Mouse (Mus musculus): ENCODE data around the gene Prtg.

Gene Prtg

GRCm38 (mm10) chr9:72806731-72807419, at the start of gene Prtg:
TSS of gene Prtg (plus strand) at chr9:72806874.
- WGBS = under 1% methylated on average over 56 of the region's 57 CpGs

DNA sequence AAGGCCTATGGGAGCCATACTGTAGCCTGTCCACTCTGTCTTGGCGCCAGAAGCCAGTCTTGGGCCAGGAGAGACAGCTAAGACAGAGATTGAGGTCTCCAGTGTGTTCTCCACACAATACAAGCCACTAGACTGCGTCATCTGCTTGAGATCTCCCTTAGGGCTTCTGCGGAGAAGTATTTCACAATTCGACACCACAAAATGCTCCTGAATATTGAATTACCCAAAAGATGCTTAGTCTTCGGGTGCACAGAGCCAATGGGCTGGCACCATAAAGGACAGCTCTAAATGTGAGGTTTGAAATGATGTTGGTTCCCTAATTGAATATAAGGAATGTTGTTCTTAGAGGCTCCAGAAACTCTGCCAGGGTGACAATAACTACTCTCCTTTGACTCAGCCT, 49.5 kb upstream of the Prtg start:
- 86% methylated on average over 5 of the region's 5 CpGs for WGBS

- WGBS = 31% methylated on average over 8 of the region's 8 CpGs
Measured at GRCm38 (mm10) chr9:72758705-72759131, 48.0 kb upstream of the Prtg start.

GRCm38 (mm10) chr9:72763050-72763718, 43.5 kb upstream of the Prtg start:
- 34% methylated on average over 3 of the region's 3 CpGs for WGBS

DNA sequence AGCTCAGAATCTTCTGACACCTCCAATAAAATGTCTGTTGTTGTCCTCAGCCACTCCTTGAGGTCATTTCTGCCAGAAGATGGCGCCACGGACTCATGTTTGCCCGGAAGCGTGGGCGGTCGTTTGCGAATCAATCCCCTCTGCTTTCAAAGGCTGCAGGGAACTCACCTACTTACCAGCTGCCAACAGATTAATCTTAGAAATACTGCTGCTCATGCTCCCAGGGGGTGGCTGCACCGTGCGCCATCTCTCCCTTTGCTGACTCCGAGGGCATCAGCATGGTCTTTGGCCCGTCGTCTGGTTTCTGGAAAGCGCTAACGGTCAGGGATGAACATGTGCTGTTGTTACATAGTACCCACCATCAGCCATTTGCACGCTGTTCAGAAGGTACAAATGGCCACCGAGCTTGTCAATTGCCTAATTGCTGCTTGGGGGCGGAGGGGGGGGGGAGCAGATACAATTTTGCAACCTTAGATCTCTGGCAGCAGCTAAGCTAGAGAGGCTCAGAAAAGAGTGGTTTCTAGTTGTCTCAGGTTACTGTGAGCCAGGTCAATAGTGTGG, 39.8 kb upstream of the Prtg start:
- WGBS = 3% methylated on average over 17 of the region's 17 CpGs

- 95% methylated on average over 4 of the region's 4 CpGs for WGBS
Measured at GRCm38 (mm10) chr9:72775022-72775421, 31.7 kb upstream of the Prtg start.

DNA sequence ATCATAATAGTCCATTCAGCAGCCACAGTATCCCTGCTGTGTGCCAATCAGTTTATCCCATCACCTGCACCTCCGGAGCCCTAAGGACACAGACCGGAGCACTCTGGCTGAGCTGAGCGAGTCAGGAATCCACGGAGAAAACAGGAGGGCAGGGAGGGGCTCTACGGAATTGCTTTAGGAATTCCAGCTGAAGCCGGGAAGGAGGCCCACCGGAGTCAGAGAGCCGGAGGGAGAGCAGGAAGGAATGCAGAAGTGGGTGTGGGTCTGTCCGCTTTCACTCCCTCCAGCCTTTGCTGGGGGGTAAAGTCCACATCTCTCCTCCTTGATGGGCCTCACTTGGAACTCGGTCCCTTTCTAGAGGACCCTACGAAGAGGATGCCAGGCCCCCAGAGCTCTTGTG, 27.7 kb upstream of the Prtg start:
- 84% methylated on average over 11 of the region's 11 CpGs for WGBS

GRCm38 (mm10) chr9:72779733-72780132, 26.9 kb upstream of the Prtg start:
- 58% methylated on average over 4 of the region's 4 CpGs for WGBS

GRCm38 (mm10) chr9:72780694-72781093, 26.0 kb upstream of the Prtg start:
- 61% methylated on average over 5 of the region's 5 CpGs for WGBS

- 75% methylated on average over 4 of the region's 4 CpGs for WGBS
Measured at GRCm38 (mm10) chr9:72781466-72781865, 25.2 kb upstream of the Prtg start.

DNA sequence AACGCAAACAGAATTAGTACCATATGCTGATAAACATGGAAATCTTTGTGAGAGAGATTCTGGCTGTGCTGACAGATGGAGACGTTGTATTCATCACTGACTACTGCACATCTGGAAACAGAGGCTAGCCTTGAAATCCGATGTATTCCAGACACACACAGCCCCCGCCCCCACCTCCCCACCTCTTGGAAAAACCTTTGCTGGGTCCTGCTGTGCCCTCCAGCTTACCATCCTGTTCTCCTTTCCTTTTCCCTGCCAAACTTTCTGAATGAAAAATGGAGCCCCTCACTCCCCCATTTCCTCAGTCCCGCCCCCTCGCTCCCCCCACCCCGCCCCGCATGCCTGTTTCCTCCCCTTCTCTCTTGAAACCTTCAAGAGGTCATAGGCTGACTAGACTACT, 24.6 kb upstream of the Prtg start:
- WGBS = 61% methylated on average over 8 of the region's 8 CpGs

DNA sequence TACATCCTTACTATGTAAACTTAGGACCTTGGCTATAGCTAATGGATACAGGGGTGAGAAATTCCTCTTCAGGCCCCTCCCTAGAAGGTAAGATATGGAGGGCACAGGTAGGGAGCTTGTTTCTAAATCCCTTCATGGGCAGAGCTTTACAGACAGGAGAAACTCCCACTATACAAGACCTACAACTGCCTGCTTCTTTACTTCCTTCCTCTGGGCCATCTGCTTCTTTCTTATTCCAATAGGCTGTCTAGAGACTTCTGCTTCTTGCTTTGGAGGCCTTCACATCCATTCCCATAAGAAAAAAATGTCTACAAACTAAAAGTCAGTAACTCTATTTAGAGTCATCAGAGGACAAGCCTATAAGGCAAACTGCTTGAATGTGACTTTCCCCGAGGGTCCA, 18.9 kb upstream of the Prtg start:
- WGBS = 88% methylated on average over 1 of the region's 1 CpGs

DNA sequence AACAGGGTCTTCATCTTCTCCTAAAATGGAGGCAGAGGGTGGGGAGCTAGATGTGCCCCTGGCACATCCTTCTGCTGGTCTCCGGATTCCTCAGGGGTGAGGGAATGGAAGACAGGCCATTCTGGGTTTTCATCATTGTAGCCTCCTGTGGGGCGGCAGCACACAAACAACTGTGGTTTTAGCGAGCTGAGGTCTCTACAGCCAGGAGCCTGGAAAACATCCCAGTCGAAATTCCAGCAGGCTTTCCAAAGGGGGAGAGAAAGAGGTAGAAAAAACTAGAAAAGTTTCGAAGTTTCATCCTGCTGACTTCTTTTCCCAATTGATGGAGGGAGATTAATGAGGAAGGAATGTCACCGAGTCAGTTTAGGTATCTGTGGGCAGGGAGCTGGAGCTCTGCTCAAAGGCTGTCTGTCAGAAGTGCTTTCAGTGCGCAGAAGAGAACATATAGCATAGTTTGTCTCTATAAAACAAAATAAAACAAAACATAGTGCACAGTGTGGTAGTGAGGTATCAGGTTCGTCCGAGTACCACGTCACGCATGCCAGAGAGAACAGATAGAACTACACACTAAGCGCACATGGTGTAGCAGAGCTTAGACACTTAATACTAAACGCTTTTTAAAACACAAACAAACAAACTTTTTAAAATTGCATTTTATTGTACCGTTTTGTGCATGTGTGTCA, 16.0 kb upstream of the Prtg start:
- WGBS = 73% methylated on average over 14 of the region's 14 CpGs

GRCm38 (mm10) chr9:72791213-72791582, 15.5 kb upstream of the Prtg start:
- WGBS = 57% methylated on average over 10 of the region's 10 CpGs

- WGBS = 46% methylated on average over 6 of the region's 6 CpGs
Measured at GRCm38 (mm10) chr9:72791681-72792080, 15.0 kb upstream of the Prtg start.

DNA sequence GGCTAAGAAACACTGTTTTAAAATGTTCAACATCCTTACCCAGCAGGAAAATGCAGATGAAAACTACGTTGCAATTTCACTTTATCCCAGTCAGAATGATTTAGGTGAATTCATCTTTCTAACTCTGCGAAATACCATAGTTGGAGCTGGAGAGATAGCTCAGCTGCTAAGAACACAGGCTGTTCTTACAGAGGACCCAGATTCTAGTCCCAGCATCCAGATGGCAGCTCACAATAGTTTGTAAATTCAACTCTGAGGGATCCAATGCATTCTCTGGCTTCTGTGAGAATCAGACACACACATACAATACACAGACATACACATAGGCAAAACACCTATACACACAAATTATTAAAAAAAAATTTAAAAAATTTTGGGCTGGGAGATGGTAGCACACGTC, 11.4 kb upstream of the Prtg start:
- WGBS = 67% methylated on average over 3 of the region's 3 CpGs

DNA sequence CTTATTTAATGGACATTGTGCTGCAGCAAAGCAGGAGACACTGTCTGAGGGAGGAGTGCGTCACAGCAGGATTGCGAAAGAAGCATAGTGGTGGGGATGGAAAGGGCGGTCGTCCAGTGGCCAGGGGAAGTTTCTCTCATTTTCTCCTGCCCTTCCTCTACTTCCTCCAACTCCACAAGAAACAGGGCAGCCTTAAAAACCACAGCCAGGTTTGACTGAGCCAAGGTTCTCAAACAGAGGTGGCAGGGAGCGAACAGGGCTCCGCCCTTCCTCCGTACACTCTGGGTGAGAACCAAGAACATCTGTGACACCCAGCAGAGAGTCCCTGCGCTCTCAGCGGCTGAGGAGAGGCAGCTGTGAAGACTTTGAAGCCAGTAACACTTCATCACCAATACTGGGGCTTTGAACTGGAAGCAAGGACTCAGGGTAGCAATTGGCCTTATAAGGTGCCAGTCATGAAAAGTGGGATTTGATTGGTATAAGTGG, 9.5 kb upstream of the Prtg start:
- WGBS = 64% methylated on average over 9 of the region's 9 CpGs

- WGBS = 71% methylated on average over 4 of the region's 4 CpGs
Measured at GRCm38 (mm10) chr9:72803280-72803679, 3.4 kb upstream of the Prtg start.

GRCm38 (mm10) chr9:72806146-72806545, 528 bp upstream of the Prtg start:
- 29% methylated on average over 14 of the region's 14 CpGs for WGBS

DNA sequence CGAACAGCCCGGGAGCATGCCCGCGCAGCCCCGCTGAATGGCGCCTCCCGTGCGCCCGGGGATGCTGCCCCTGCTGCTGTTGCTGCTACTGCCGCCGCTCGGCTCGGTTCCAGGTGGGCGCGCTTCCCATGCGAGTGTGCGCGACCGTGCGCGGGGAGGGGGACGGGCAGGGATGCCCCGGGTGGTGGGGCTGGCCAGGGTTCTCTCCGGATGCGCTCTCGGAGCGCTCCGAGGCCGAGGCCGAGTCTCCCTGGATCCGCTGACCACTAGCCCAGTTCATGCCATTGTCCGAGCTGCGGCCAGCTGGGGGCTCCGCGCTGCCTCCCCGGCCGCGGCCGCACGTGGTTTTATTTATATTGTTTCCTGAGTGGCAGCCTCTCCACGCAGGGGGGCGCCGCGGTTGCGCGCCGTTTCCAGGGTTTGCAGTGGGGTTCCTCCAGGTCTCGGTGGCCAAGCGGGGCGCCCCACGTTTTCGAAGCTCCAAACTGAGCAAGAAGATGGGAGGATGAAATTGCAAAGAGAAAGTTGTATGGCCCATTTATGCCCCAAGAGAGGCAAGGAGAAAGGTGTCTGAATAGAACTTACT, 839 bp downstream of the Prtg start:
- WGBS = 1% methylated on average over 52 of the region's 52 CpGs

- 25% methylated on average over 6 of the region's 6 CpGs for WGBS
Measured at GRCm38 (mm10) chr9:72808176-72808575, 1.5 kb downstream of the Prtg start.

GRCm38 (mm10) chr9:72808586-72808985, 1.9 kb downstream of the Prtg start:
- WGBS = 77% methylated on average over 3 of the region's 3 CpGs
